Mouse (Mus musculus) brain, embryonic 14.5 days (tissue): Measurements from ENCODE around the gene Ppp1ca.

Experiments
- CTCF ChIP-seq: fragments of 200-500 bp; IDR thresholded peaks from 2 replicates; pipeline ENCODE4 v1.5.1; 2012; ENCODE audit warnings: inconsistent platforms, mild to moderate bottlenecking, moderate library complexity, borderline replicate concordance; ENCODE audit not compliant: insufficient read depth, insufficient read length; ENCODE audit errors: extremely low read depth
- POLR2A ChIP-seq: fragments of 200-500 bp; IDR thresholded peaks from 2 replicates; pipeline ENCODE4 v1.6.1; 2012; ENCODE audit warnings: mild to moderate bottlenecking, inconsistent platforms, borderline replicate concordance; ENCODE audit not compliant: poor library complexity, insufficient read depth, insufficient read length, severe bottlenecking; ENCODE audit errors: extremely low read depth

- TF ChIP-seq CTCF, result no peak
- TF ChIP-seq POLR2A, result no peak
These were observed 41.0 kb upstream of the Ppp1ca start for GRCm38 (mm10) chr19:4150567-4151487.
